Mouse (Mus musculus) stomach, postnatal 0 days (tissue): ENCODE measurements around the gene Hist1h2ae.
"Not testable (repeated sequence)": the region's sequence is repeated elsewhere in the genome, so short reads cannot be mapped to it uniquely, and the experiment has no call there.

Source experiments
- CTCF ChIP-seq: IDR thresholded peaks from 2 replicates; pipeline ENCODE4 v1.5.1; 2016; ENCODE audit warnings: antibody characterized with exemption, low read depth, mild to moderate bottlenecking, moderate library complexity
- EP300 ChIP-seq: optimal IDR thresholded peaks from 2 replicates; pipeline ENCODE3; 2016; ENCODE audit warnings: antibody characterized with exemption

GRCm38 (mm10) chr13:23571504-23572217 is 641 bp upstream of the Hist1h2ae start:
- TF ChIP-seq CTCF, EP300: not testable (repeated sequence)
